Mouse (Mus musculus) hindbrain, postnatal 0 days (tissue): ENCODE measurements around the gene Apon. TPM values are rescaled to one million over a fixed set of nuclear protein-coding genes. Genes with fewer than 3 reads are reported as not detected.
"Not testable (repeated sequence)": the region's sequence is repeated elsewhere in the genome, so short reads cannot be mapped to it uniquely, and the experiment has no call there.

Experiments used
- ATAC-seq: fragments of 200-750 bp; cut with Nextera tagmentation; 2 replicates; pipeline ENCODE4 v1.8.0; 2017; ENCODE audit warnings: mild to moderate bottlenecking, moderate TSS enrichment, moderate library complexity
- DNase-seq: peaks from one replicate; pipeline ENCODE4 v3.0.0-alpha.2; 2015; ENCODE audit warnings: low spot score
- H3K27ac ChIP-seq: fragments of 300-500 bp; sonication (generic); 2 replicates; pipeline ENCODE4 v1.5.1; 2014; ENCODE audit warnings: mild to moderate bottlenecking
- H3K27me3 ChIP-seq: fragments of 300-500 bp; sonication (generic); 2 replicates; pipeline ENCODE4 v1.6.1; 2014; ENCODE audit warnings: low read length, mixed read lengths; ENCODE audit not compliant: insufficient read depth
- H3K36me3 ChIP-seq: fragments of 300-500 bp; sonication (generic); 2 replicates; pipeline ENCODE4 v1.6.1; 2014; ENCODE audit warnings: low read length, mixed read lengths; ENCODE audit not compliant: insufficient read depth
- H3K4me1 ChIP-seq: fragments of 300-500 bp; sonication (generic); 2 replicates; pipeline ENCODE4 v1.6.1; 2014; ENCODE audit warnings: antibody characterized with exemption, low read length, mixed read lengths; ENCODE audit not compliant: insufficient read depth
- H3K4me2 ChIP-seq: fragments of 300-500 bp; sonication (generic); 2 replicates; pipeline ENCODE4 v1.6.1; 2014; ENCODE audit warnings: low read depth, mild to moderate bottlenecking, low read length, moderate library complexity, mixed read lengths
- H3K4me3 ChIP-seq: fragments of 300-500 bp; sonication (generic); 2 replicates; pipeline ENCODE4 v1.5.1; 2014; ENCODE audit warnings: low read length
- H3K9ac ChIP-seq: fragments of 300-500 bp; sonication (generic); replicated peaks from 2 replicates; pipeline ENCODE4 v1.6.1; 2014; ENCODE audit warnings: mild to moderate bottlenecking, low read length, moderate library complexity, mixed read lengths
- H3K9me3 ChIP-seq: fragments of 300-500 bp; sonication (generic); 2 replicates; pipeline ENCODE4 v1.6.1; 2016; ENCODE audit warnings: low read length, mixed read lengths
- CTCF ChIP-seq: IDR thresholded peaks from 2 replicates; pipeline ENCODE4 v1.5.1; 2016; ENCODE audit warnings: antibody characterized with exemption, control low read depth, low read depth
- WGBS: fragments of 180-500 bp; shearing (Covaris S2); extraction: QIAGEN DNeasy Blood & Tissue Kit; methylation state at CpG from one replicate; pipeline ENCODE4 v1.1.7; 2014; 5-methylcytosine and 5-hydroxymethylcytosine counted together
- polyA plus RNA-seq: library from polyadenylated mRNA; unstranded; fragments of >200 nt; fragmentation: Nextera tagmentation; extraction: Ambion mirVana; gene quantifications from 2 replicates; pipeline ENCODE4 v1.2.1, GENCODE M21; 2015
- total RNA-seq: library from RNA; depleted of rRNA; stranded (reverse); fragments of >200 nt; gene quantifications from 2 replicates; pipeline ENCODE4 v1.2.3, GENCODE M21; 2014

The Apon gene
- total and polyA plus RNA-seq, 2 experiments from 2014 or later: not detected

DNA sequence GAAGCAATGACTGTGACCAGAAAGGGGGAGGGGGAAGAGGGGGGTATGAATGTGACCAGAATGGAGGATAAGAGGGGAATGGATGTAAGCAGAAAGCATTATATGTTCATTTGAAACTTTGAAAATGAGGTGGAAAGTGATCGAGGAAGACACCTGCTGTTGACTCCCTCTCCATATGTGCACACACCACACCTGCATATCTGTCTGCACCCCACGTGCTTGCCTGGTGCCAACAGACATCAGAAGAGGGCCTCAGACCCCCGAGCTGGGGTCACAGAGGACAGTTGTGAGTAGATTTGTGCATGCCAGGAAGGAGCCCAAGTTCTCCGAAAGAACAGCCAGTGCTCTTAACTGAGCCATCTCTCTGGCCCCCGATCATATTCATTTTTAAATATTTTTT lies 6.0 kb downstream of the Apon start:
- 89% methylated on average over 5 of the region's 5 CpGs for WGBS
- ATAC-seq: no peak
- H3K36me3 ChIP-seq: no peaks in the 10 kb centered on the region
- no peaks in the 10 kb centered on the region for H3K27me3 ChIP-seq
- H3K4me1 ChIP-seq: no peaks in the 10 kb centered on the region
- no peak for DNase-seq
- no peaks in the 10 kb centered on the region for H3K9me3 ChIP-seq
- H3K9ac ChIP-seq: no peak overlapping the region
- no peak overlapping the region for H3K4me3 ChIP-seq
- no peak overlapping the region for H3K27ac ChIP-seq
- TF ChIP-seq CTCF: no peak
- no peak overlapping the region for H3K4me2 ChIP-seq

DNA sequence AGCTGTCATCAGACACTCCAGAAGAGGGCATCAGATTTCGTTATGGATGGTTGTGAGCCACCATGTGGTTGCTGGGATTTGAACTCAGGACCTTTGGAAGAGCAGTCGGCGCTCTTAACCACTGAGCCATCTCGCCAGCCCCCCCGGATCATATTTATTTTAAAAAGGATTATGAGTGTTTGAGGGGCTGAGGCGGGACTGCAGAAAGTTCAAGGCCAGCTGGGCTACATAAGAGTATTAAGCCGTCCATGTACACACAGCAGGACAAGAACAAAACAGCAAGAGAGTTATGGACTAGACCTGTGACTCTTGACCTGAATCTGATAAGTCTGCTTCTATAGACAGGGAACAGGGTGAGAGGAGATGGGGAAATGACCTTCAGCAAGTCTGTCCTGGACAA lies 6.5 kb downstream of the Apon start:
- H3K4me1 ChIP-seq, H3K36me3 ChIP-seq, H3K4me2 ChIP-seq, ATAC-seq, H3K9ac ChIP-seq, H3K4me3 ChIP-seq, H3K27me3 ChIP-seq, H3K27ac ChIP-seq, DNase-seq, H3K9me3 ChIP-seq: not testable (repeated sequence)
- 90% methylated on average over 7 of the region's 7 CpGs for WGBS

DNA sequence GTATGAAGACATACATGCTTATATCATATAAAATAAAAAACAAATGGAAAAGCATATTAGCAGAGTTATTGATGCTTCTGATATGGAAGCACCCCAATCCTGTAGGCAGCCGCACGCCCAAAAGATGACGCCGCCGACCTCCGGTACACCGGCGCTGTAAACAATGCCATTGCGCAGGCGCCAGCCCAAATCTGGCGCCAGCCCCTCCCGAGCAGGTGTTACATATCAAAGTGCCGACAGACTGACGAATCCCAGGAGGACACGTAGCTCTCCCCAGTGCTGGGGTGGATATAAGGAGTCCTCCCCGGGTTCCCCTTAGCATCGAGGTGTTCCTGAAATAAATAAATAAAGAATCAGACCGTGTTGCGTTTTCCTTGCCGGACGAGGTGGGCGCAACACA lies 8.4 kb downstream of the Apon start:
- Histone ChIP-seq H3K4me3 (no peak overlapping the region), H3K27ac (no peak overlapping the region), H3K9me3 (no peaks in the 10 kb centered on the region), H3K36me3 (no peaks in the 10 kb centered on the region), H3K27me3 (no peaks in the 10 kb centered on the region), H3K4me1 (no peaks in the 10 kb centered on the region), H3K4me2 (no peak overlapping the region), H3K9ac (no peak overlapping the region)
- WGBS: 84% methylated on average over 22 of the region's 22 CpGs
- DNase-seq (no peak), ATAC-seq (no peak)
- TF ChIP-seq CTCF: no peak

DNA sequence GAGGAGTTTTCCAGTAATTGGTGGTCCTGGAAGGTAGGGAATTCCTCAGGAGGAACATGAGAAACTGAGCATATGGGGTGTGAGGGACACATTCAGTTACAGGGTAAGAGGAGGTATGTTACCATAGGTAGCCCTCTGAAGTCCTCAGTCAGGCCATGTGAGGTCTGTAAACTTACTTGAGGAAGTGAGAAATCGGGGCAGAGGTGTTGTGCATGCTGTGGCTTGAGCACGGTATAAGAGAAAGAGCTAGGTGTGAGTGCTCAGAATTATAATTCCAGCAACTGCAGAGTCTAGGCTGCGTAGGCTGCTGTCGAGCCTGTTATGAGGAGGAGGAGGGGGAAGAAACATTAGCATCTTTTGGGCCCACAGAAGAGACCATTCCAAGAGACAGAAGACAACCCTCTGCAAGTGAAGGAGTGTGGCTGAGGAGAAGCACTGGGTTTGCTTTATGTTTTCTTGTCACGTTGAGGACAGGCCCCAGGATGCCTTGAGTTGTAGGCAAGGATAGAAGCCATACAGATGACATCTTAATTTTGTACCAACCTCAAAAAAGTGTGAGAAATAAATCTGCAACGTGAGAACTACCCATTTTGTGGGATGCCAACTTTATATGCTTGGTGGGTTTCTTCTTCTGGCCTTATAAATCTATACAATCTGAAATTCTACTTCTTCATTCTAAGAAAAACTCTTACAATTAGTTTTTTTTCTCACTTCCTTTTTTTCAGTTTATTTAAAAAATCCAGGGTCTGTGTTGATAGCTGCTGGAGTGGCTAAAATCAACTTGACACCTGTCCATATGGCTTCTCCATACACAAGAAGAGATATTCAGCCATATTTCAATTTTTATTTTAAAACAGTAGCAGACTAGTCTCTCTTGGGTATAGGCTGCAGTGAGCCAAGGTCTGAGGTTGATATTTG lies 9.8 kb downstream of the Apon start:
- TF ChIP-seq CTCF: no peak
- ATAC-seq (no peak), DNase-seq (no peak)
- Histone ChIP-seq H3K4me2 (no peak overlapping the region), H3K27me3 (no peaks in the 10 kb centered on the region), H3K9me3 (no peaks in the 10 kb centered on the region), H3K27ac (no peak overlapping the region), H3K36me3 (no peaks in the 10 kb centered on the region), H3K4me3 (no peak overlapping the region), H3K4me1 (no peaks in the 10 kb centered on the region), H3K9ac (no peak overlapping the region)
- WGBS: 74% methylated on average over 6 of the region's 6 CpGs

DNA sequence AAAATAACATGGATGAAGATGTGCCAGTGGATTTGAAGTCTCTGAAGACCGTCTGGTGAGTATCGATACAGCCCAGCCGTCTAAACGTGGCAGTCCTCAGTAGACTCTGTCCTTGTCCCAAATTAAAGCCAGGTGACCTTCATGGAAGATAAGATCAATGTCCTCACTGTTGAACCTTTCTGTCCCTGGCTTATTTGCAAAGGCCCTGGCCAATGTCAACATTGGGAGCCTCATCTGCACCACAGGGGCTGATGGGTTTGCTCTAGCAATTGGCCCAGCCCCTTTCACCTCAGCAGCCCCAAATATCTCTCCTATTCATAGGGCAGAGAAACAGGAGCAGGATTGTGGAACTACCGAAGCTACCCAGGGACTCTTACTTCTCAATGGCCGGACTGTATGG lies 14.5 kb downstream of the Apon start, which contains the start of gene Apof:
Gene Apof, plus strand, starts transcription at position 301 of the 400 bp plus-strand sequence.
- no peaks in the 10 kb centered on the region for H3K4me1 ChIP-seq
- no peak within 1 kb of the TSS for H3K27ac ChIP-seq
- no peak within 1 kb of the TSS for H3K4me3 ChIP-seq
- no peak within 1 kb of the TSS for H3K4me2 ChIP-seq
- 85% methylated on average over 6 of the region's 6 CpGs for WGBS
- TF ChIP-seq CTCF: no peak
- no peak within 1 kb of the TSS for H3K9ac ChIP-seq
- H3K27me3 ChIP-seq: no peaks in the 10 kb centered on the region
- H3K36me3 ChIP-seq: no peaks in the 10 kb centered on the region
- ATAC-seq (no peak), DNase-seq (no peak)
- no peaks in the 10 kb centered on the region for H3K9me3 ChIP-seq

DNA sequence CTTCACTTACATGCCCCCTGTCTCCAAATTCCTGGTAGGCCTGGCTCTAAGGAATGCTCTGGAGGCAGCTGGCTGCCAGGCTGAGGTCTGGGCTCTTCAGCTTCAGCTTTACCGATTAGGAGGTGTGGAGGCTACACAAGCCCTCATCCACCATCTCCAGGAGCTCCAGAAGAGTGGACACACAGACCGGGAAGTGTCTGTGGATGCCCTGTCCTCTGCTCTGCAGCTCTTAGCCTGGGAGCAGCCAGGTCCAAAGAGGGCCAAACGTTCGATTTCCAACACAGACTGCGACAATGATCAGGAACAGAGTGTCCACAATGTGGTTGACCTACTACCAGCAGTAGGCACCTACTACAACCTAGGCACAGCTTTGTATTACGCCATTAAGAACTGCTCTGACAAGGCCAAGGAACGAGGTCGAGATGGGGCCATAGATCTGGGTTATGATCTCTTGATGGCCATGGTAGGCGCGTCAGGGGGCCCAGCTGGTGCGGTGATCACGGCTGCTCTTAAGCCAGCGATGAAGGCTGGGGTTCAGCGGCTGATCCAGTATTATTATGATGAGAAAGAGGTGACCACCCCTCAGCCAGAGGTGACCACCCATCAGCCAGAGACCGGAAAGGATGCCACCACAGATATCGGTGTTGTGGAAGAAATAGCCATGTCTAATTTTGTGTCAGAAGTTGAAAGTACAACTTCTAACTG lies 15.5 kb downstream of the Apon start:
- H3K9ac ChIP-seq: peak overlapping the region; percentile 72; the same call in 1 of the 2 replicates
- H3K4me2 ChIP-seq: peak overlapping the region; percentile 69
- no peaks in the 10 kb centered on the region for H3K36me3 ChIP-seq
- H3K27ac ChIP-seq: 0 out of 2 replicates have a peak overlapping the region, but pooled peaks have one; percentile 67
- TF ChIP-seq CTCF: no peak
- no peaks in the 10 kb centered on the region for H3K9me3 ChIP-seq
- no peaks in the 10 kb centered on the region for H3K27me3 ChIP-seq
- no peaks in the 10 kb centered on the region for H3K4me1 ChIP-seq
- 92% methylated on average over 16 of the region's 16 CpGs for WGBS
- H3K4me3 ChIP-seq: peak overlapping the region; percentile 83; the same call in 1 of the 2 replicates
- ATAC-seq (no peak), DNase-seq (no peak)
